ENCODE assay signal across 19 mouse cellular contexts in the genomic region with DNA sequence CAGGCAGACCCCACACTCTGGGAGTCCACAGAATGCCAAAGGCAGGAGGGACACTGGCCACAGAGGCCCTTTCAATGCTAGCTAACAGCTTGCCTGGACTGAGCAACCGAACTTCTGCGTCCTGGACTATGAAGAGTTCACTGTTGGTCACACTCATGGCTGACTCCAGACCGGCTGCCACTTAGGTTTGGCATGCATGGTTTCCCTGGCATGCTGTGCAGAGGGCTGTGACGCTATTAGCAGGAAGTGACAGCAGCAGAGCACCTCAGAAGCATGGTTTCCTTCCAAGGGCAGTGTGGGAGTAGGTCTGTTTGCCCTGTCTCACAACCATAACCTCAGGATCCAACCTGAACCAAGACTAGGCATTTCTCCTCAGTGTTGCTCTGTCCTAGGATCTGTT. TPM values are rescaled to one million over a fixed set of nuclear protein-coding genes. Genes with fewer than 3 reads are reported as not detected.
DNase-seq lines count a peak whose midpoint lies in the region; ATAC-seq and TF ChIP-seq lines count a peak whose summit lies in the region.
"Had no signal": no experiment of that assay in that cellular context is flagged by ENCODE, and none has a peak within 500 bp of the region (broad histone marks: within the 10 kb centered on the region; RNA-seq: fewer than 3 reads in every experiment).

No protein-coding gene starts in this region.

- no peak for ATAC-seq in heart, embryonic 14.5 days (ENCODE audit: insufficient number of reproducible peaks, insufficient read depth, low FRiP score, low read depth)
- ATAC-seq in neural tube, embryonic 15.5 days (ENCODE audit: low FRiP score): no peak
- ATAC-seq: forebrain, embryonic 15.5 days; hindbrain, postnatal 0 days; intestine, postnatal 0 days had no signal

- WGBS in heart, adult 2 months: 50% methylated on average over 4 of the region's 4 CpGs
- 46% methylated on average over 4 of the region's 4 CpGs for WGBS in heart, embryonic 14.5 days
- WGBS in macrophage (ENCODE audit: missing documents): 88% methylated on average over 4 of the region's 4 CpGs
- WGBS in neural tube, embryonic 15.5 days: 90% methylated on average over 4 of the region's 4 CpGs

- intact Hi-C loops in heart, adult 2 months (cut with DNase I): no loop called here

- H3K27me3 ChIP-seq in heart, adult 2 months (ENCODE audit: control insufficient read depth, insufficient read depth, low read length): no peaks in the 10 kb centered on the region
- H3K27me3 ChIP-seq in heart, embryonic 14.5 days (ENCODE audit: control insufficient read depth, insufficient read depth, low read length): no peaks in the 10 kb centered on the region
- no peaks in the 10 kb centered on the region for H3K27me3 ChIP-seq in neural tube, embryonic 15.5 days (replicated peaks)
- H3K27me3 ChIP-seq: forebrain, embryonic 15.5 days had no signal

- TF ChIP-seq EP300 in heart, adult 2 months (IDR thresholded peaks at IDR 0.05; ENCODE audit: insufficient read depth, low read depth, low read length): peak; percentile 75; the same call in 1 of the 2 replicates

- TF ChIP-seq CTCF in heart, adult 2 months (IDR thresholded peaks at IDR 0.05): no peak

- no peak overlapping the region for H3K4me3 ChIP-seq in heart, adult 2 months
- no peak overlapping the region for H3K4me3 ChIP-seq in heart, embryonic 14.5 days (ENCODE audit: control insufficient read depth in 1 of 2, insufficient read depth in 1 of 2, low read depth in 1 of 2, low read length in 2 of 2)
- no peak overlapping the region for H3K4me3 ChIP-seq in macrophage (ENCODE audit: inconsistent target)
- H3K4me3 ChIP-seq in neural tube, embryonic 15.5 days (replicated peaks): no peak overlapping the region
- H3K4me3 ChIP-seq: erythroblast, embryonic 14.5 days; forebrain, embryonic 15.5 days; hindbrain, embryonic 10.5 days had no signal

- peaks cover 34% of the 10 kb centered on the region for H3K4me1 ChIP-seq in heart, adult 2 months (ENCODE audit: control insufficient read depth, insufficient read depth, low read length)
- peaks cover 52 to 81% of the 10 kb centered on the region in 2 experiments for H3K4me1 ChIP-seq in heart, embryonic 14.5 days (ENCODE audit: control insufficient read depth in 2 of 2, insufficient read depth in 2 of 2, low read length in 2 of 2)
- no peaks in the 10 kb centered on the region for H3K4me1 ChIP-seq in neural tube, embryonic 15.5 days
- H3K4me1 ChIP-seq: forebrain, embryonic 15.5 days had no signal

- peaks cover 58% of the 10 kb centered on the region for H3K36me3 ChIP-seq in heart, adult 2 months (ENCODE audit: control insufficient read depth, insufficient read depth, low read length)
- peaks cover 38% of the 10 kb centered on the region for H3K36me3 ChIP-seq in heart, embryonic 14.5 days (ENCODE audit: control insufficient read depth, insufficient read depth, low read length)
- H3K36me3 ChIP-seq in macrophage (ENCODE audit: inconsistent target): peaks cover 59% of the 10 kb centered on the region
- no peaks in the 10 kb centered on the region for H3K36me3 ChIP-seq in neural tube, embryonic 15.5 days
- H3K36me3 ChIP-seq: forebrain, embryonic 15.5 days; hindbrain, embryonic 10.5 days had no signal

- peak; percentile 97 for DNase-seq in heart, adult 11 months
- no peak for DNase-seq in heart, adult 8-10 months (ENCODE audit: low spot score)
- DNase-seq in heart, adult 2 months: peak in 1 of 2 experiments; percentile 67
- no peak for DNase-seq in ovary, postnatal 14 days (ENCODE audit: low spot score)
- DNase-seq: adrenal gland, postnatal 36 days; gastrocnemius, postnatal 36 days; kidney, postnatal 10 days; left cerebral cortex, postnatal 4 days; lung, postnatal 14 days; thymus, postnatal 25 days had no signal

- H3K79me2 ChIP-seq in heart, adult 2 months (replicated peaks; ENCODE audit: control insufficient read depth, insufficient read depth, low read length): no peaks in the 10 kb centered on the region; the same call in 1 of the 2 replicates
- peaks cover 100% of the 10 kb centered on the region for H3K79me2 ChIP-seq in macrophage (ENCODE audit: inconsistent target)

- H3K9me3 ChIP-seq in heart, embryonic 14.5 days (ENCODE audit: control insufficient read depth, low read length): no peaks in the 10 kb centered on the region
- no peaks in the 10 kb centered on the region for H3K9me3 ChIP-seq in neural tube, embryonic 15.5 days (replicated peaks)
- H3K9me3 ChIP-seq: forebrain, embryonic 15.5 days; hindbrain, embryonic 10.5 days had no signal

- H3K9ac ChIP-seq in heart, adult 2 months (ENCODE audit: low read depth, low read length): no peak overlapping the region
- peak overlapping the region; percentile 2 for H3K9ac ChIP-seq in heart, embryonic 14.5 days (ENCODE audit: low read length)
- H3K9ac ChIP-seq in neural tube, embryonic 15.5 days (replicated peaks): no peak overlapping the region
- H3K9ac ChIP-seq: forebrain, embryonic 15.5 days had no signal

- no peak overlapping the region for H3K4me2 ChIP-seq in heart, embryonic 14.5 days (ENCODE audit: low read length)
- H3K4me2 ChIP-seq in neural tube, embryonic 15.5 days: no peak overlapping the region
- H3K4me2 ChIP-seq: forebrain, embryonic 15.5 days; liver, embryonic 11.5 days had no signal

- H3K27ac ChIP-seq in heart, adult 2 months: peak overlapping the region; percentile 88
- H3K27ac ChIP-seq in heart, embryonic 14.5 days (replicated peaks in 1 of 2; ENCODE audit: control insufficient read depth in 1 of 2, insufficient read depth in 1 of 2, low read depth in 2 of 2, low read length in 2 of 2): peak overlapping the region; percentile 96
- H3K27ac ChIP-seq in macrophage: peak overlapping the region; percentile 84
- no peak overlapping the region for H3K27ac ChIP-seq in neural tube, embryonic 15.5 days (replicated peaks)
- H3K27ac ChIP-seq: forebrain, embryonic 15.5 days; hindbrain, embryonic 10.5 days; hindbrain, postnatal 0 days had no signal

- TF ChIP-seq POLR2A in heart, adult 2 months (IDR thresholded peaks at IDR 0.05; ENCODE audit: insufficient read depth, low read depth, low read length): 0 out of 2 replicates have a peak, but pooled peaks have one; percentile 28

RNA-seq across cellular contexts. Expression of a gene that starts 28.0 kb away (rescaled TPM):
- 100 to 1,000 TPM; 312 to 410 (median 362) TPM for total RNA-seq in heart, adult 8-10 months (2022)
- 100 to 1,000 TPM; 330 to 373 TPM for total RNA-seq in heart, adult 2 months (2021)
- 213 and 279 TPM in 2 replicates for polyA plus RNA-seq in heart, adult 2 months (2012; rRNA removed)
- polyA plus RNA-seq in heart, embryonic 14.5 days (2014; fragmentation: Nextera tagmentation; extraction: Ambion mirVana): 141 and 152 TPM in 2 replicates
- total RNA-seq in macrophage (2018; cell fraction: chromatin; rRNA removed): 100 to 1,000 TPM in 13 of 26 experiments, 10 to 100 TPM in 13; 30.2 to 195 (median 102) TPM
- total RNA-seq in macrophage (2018; cell fraction: cytosol; rRNA removed): 100 to 1,000 TPM; 274 to 430 (median 371) TPM
- total RNA-seq in macrophage (2018; cell fraction: nucleus; rRNA removed): 100 to 1,000 TPM in 25 of 26 experiments, 10 to 100 TPM in 1; 98.0 to 295 (median 201) TPM
- polyA plus RNA-seq in macrophage (2018): 253 to 336 TPM (median 297 TPM) in 3 replicates
- 15.9 and 27.7 TPM in 2 replicates for polyA plus RNA-seq in neural tube, embryonic 15.5 days (2015; fragmentation: Nextera tagmentation; extraction: Ambion mirVana)
